Mouse (Mus musculus) myocyte (in vitro differentiated cells): ENCODE results near the gene Nrip1.

Experiments used
- E2F4 ChIP-seq: IDR thresholded peaks from one replicate; pipeline ENCODE4 v1.6.1; 2011; ENCODE audit warnings: mild to moderate bottlenecking, control low read depth, moderate library complexity; ENCODE audit not compliant: insufficient read depth
- MAX ChIP-seq: IDR thresholded peaks from one replicate; pipeline ENCODE4 v1.6.1; 2011; ENCODE audit warnings: low read depth, mild to moderate bottlenecking, control low read depth
- MYOD1 ChIP-seq, 3 experiments: IDR thresholded peaks; one replicate each; pipeline ENCODE4 v1.6.1; 2011; ENCODE audit warnings: control low read depth in 2 of 3, low read depth in 2 of 3, mild to moderate bottlenecking in 2 of 3, moderate library complexity in 1 of 3; ENCODE audit not compliant: insufficient read length in 2 of 3, control insufficient read depth in 1 of 3
- MYOG ChIP-seq, 3 experiments: IDR thresholded peaks; one replicate each; pipeline ENCODE4 v1.6.1; 2011; ENCODE audit warnings: control low read depth in 2 of 3, low read depth in 2 of 3, mild to moderate bottlenecking in 2 of 3; ENCODE audit not compliant: insufficient read length in 2 of 3, control insufficient read depth in 1 of 3, insufficient read depth in 1 of 3
- POLR2A ChIP-seq: IDR thresholded peaks from one replicate; pipeline ENCODE4 v1.6.1; 2011; ENCODE audit warnings: low read depth, mild to moderate bottlenecking, control low read depth, moderate library complexity; ENCODE audit not compliant: insufficient read length
- POLR2AphosphoS2 ChIP-seq: IDR thresholded peaks from one replicate; pipeline ENCODE4 v1.6.1; 2011; ENCODE audit warnings: low read depth, control low read depth; ENCODE audit not compliant: insufficient read length
- TCF12 ChIP-seq: IDR thresholded peaks from one replicate; pipeline ENCODE4 v1.6.1; 2011; ENCODE audit warnings: mild to moderate bottlenecking, control low read depth; ENCODE audit not compliant: poor library complexity, insufficient read depth, severe bottlenecking
- USF1 ChIP-seq: IDR thresholded peaks from one replicate; pipeline ENCODE4 v1.6.1; 2011; ENCODE audit warnings: low read depth, mild to moderate bottlenecking, control low read depth, moderate library complexity

DNA sequence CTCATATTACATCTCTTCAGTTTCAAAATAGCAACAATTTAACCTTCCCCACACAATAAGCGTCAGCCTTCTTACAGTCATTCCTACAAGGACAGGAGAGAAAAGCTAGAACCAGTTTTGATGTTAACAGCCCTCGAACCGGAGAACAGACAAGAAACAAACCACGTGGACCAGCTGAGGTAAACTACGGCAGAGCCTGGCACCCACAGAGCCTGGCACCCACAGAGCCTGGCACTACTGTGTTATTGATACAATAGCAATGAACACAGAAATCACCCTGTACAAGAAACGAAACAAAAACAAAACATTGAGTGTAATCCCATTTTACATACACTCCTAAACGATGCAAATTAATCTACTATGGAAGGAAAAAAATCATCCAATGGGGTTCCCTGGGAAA, 42.4 kb downstream of the Nrip1 start:
- no peak for TF ChIP-seq MAX
- TF ChIP-seq POLR2A, result no peak
- no peak for TF ChIP-seq MYOD1 (IDR thresholded peaks at IDR 0.05; ENCODE audit: control insufficient read depth in 1 of 3, insufficient read length in 2 of 3, low read depth in 2 of 3)
- TF ChIP-seq TCF12, result no peak
- no peak for TF ChIP-seq MYOG (IDR thresholded peaks at IDR 0.05; ENCODE audit: control insufficient read depth in 1 of 3, insufficient read depth in 1 of 3, insufficient read length in 2 of 3, low read depth in 2 of 3)
- TF ChIP-seq E2F4, result no peak
- TF ChIP-seq POLR2AphosphoS2, result no peak
- TF ChIP-seq USF1, result no peak
